Mouse (Mus musculus): ENCODE measurements around the gene Snrpa. TPM values are rescaled to one million over a fixed set of nuclear protein-coding genes. Genes with fewer than 3 reads are reported as not detected.

The Snrpa gene
- polyA plus RNA-seq, 1 experiment from 2014 or later = 251 TPM

DNA sequence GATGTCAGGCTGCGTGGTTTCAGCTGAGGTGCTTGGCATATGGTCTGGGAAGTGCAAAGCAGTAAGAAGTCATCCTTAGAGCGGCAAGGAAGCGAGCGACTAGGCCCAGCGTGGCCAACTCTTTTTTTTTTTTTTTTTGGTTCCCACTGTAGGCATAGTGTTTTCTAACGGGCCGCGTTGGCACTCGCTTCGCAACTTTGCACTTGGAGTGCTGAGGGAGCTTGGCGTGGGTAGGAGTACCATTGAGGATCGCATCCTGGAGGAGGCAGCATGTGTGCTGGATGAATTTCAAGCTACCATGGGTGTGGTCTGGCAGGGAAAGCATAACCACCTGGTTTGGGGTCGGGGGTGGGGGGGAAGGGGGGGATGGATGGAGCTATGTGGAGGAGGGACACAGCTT lies 40.1 kb downstream of the Snrpa start:
- H3K4me1 ChIP-seq (replicated peaks; ENCODE audit: control insufficient read depth, insufficient read depth, low read length) = peaks cover 13% of the 10 kb centered on the region
- H3K9ac ChIP-seq (ENCODE audit: low read length) = no peak overlapping the region
- ATAC-seq (ENCODE audit: low read depth) = no peak
- H3K36me3 ChIP-seq (ENCODE audit: control insufficient read depth, insufficient read depth, low read length) = peaks cover 18% of the 10 kb centered on the region
- H3K9me3 ChIP-seq (ENCODE audit: control insufficient read depth, low read length) = no peaks in the 10 kb centered on the region
- H3K27me3 ChIP-seq (ENCODE audit: control insufficient read depth, insufficient read depth, low read depth, low read length) = no peaks in the 10 kb centered on the region
- 71% methylated on average over 13 of the region's 13 CpGs for WGBS
- no peak overlapping the region for H3K4me3 ChIP-seq (ENCODE audit: low read length)
- no peak overlapping the region for H3K4me2 ChIP-seq (ENCODE audit: low read depth, low read length)
- H3K27ac ChIP-seq (ENCODE audit: low read length) = no peak overlapping the region

DNA sequence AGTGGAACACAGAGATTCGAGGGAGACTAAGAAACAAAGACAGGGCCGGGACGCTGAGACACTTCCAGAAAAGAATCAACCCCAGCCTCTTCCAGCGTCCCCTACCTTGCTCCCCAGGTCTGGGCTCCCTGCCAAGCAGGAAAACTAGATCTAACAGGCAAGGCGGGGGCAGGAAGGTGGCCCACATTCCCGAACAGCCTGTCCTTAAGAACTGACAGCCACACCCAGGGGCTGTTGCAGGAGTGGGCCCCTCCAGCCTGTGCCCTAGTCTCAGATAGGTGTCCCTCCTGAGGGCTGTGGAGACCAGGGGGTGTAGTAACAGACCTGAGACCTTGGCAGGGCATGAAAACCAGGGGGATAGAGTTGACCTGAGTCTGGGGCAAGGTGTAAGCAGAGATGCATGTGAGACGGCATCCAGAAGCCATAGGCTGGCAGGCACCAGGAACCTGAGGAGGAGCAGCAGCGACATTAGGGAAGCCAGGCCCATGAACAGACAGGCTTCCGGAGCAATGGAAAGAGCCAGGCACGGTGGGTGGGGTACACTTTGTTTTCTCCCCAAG lies 42.8 kb downstream of the Snrpa start, which contains the start of gene Cyp2t4:
Cyp2t4 (plus strand) TSS at position 510 of the 560 bp plus-strand sequence.
- Histone ChIP-seq H3K4me2 (ENCODE audit: low read depth, low read length) (no peak within 1 kb of the TSS), H3K36me3 (ENCODE audit: control insufficient read depth, insufficient read depth, low read length) (peaks cover 6% of the 10 kb centered on the region), H3K27ac (ENCODE audit: low read length) (peak within 1 kb of the TSS; percentile 87), H3K9me3 (ENCODE audit: control insufficient read depth, low read length) (no peaks in the 10 kb centered on the region), H3K4me3 (ENCODE audit: low read length) (no peak within 1 kb of the TSS), H3K9ac (ENCODE audit: low read length) (peak within 1 kb of the TSS; percentile 29; the same call in 1 of the 2 replicates), H3K27me3 (ENCODE audit: control insufficient read depth, insufficient read depth, low read depth, low read length) (no peaks in the 10 kb centered on the region), H3K4me1 (replicated peaks; ENCODE audit: control insufficient read depth, insufficient read depth, low read length) (peaks cover 2% of the 10 kb centered on the region; the same call in 1 of the 2 replicates)
- ATAC-seq (ENCODE audit: low read depth) = peak; percentile 93
- 38% methylated on average over 10 of the region's 10 CpGs for WGBS

MicroRNAs encoded within 50 kb of the gene (microRNA counts, 519-probe panel; counts per million panel counts)
- not detected for microRNA mmu-miR-1191

Small RNAs within 50 kb of the gene (microRNA-seq; reads per million reads assigned to microRNA genes)
- 4.0 reads per million, percentile 15 among the genes with 10 or more reads in this experiment for gene Mir1191
- gene Mir3101 = not detected

Other genes with a start within 250 kb of the Snrpa start
- not detected in 2 replicates for gene Cyp2a12, start 167.2 kb downstream of the Snrpa start, polyA plus RNA-seq (2015; fragmentation: Nextera tagmentation; extraction: Ambion mirVana)
- gene Cyp2f2, start 76.4 kb downstream of the Snrpa start, polyA plus RNA-seq (2015; fragmentation: Nextera tagmentation; extraction: Ambion mirVana) = 75.8 and 84.9 TPM in 2 replicates
- gene Cyp2t4, start 42.6 kb downstream of the Snrpa start, polyA plus RNA-seq (2015; fragmentation: Nextera tagmentation; extraction: Ambion mirVana) = 0.18 TPM in 1 of 2 replicates, not detected in the other
- gene Egln2, start 29.5 kb downstream of the Snrpa start, polyA plus RNA-seq (2015; fragmentation: Nextera tagmentation; extraction: Ambion mirVana) = 68.8 and 72.9 TPM in 2 replicates
- 73.2 and 76.1 TPM in 2 replicates for gene Rab4b, start 17.4 kb downstream of the Snrpa start, polyA plus RNA-seq (2015; fragmentation: Nextera tagmentation; extraction: Ambion mirVana)
- gene Gm21983, start 15.2 kb downstream of the Snrpa start, polyA plus RNA-seq (2015; fragmentation: Nextera tagmentation; extraction: Ambion mirVana) = 1.4 and 1.7 TPM in 2 replicates
- gene Mia, start 15.1 kb downstream of the Snrpa start, polyA plus RNA-seq (2015; fragmentation: Nextera tagmentation; extraction: Ambion mirVana) = 170 and 185 TPM in 2 replicates
- gene BC024978, start 490 bp downstream of the Snrpa start, polyA plus RNA-seq (2015; fragmentation: Nextera tagmentation; extraction: Ambion mirVana) = 3.1 and 3.5 TPM in 2 replicates
- gene Itpkc, start 32.4 kb upstream of the Snrpa start, polyA plus RNA-seq (2015; fragmentation: Nextera tagmentation; extraction: Ambion mirVana) = 4.1 and 4.3 TPM in 2 replicates
- 23.4 and 23.5 TPM in 2 replicates for gene Coq8b, start 36.8 kb upstream of the Snrpa start, polyA plus RNA-seq (2015; fragmentation: Nextera tagmentation; extraction: Ambion mirVana)
- 14.8 and 14.9 TPM in 2 replicates for gene Numbl, start 62.2 kb upstream of the Snrpa start, polyA plus RNA-seq (2015; fragmentation: Nextera tagmentation; extraction: Ambion mirVana)
- 107 and 127 TPM in 2 replicates for gene Ltbp4, start 141.4 kb upstream of the Snrpa start, polyA plus RNA-seq (2015; fragmentation: Nextera tagmentation; extraction: Ambion mirVana)
- gene Shkbp1, start 159.7 kb upstream of the Snrpa start, polyA plus RNA-seq (2015; fragmentation: Nextera tagmentation; extraction: Ambion mirVana) = 43.6 and 46.2 TPM in 2 replicates
- 0.52 and 1.1 TPM in 2 replicates for gene Gm20479, start 161.1 kb upstream of the Snrpa start, polyA plus RNA-seq (2015; fragmentation: Nextera tagmentation; extraction: Ambion mirVana)